Mouse (Mus musculus) C2C12 (cell line): ENCODE measurements around the gene Stk10. TPM values are rescaled to one million over a fixed set of nuclear protein-coding genes. Genes with fewer than 3 reads are reported as not detected.
"Not testable (repeated sequence)": the region's sequence is repeated elsewhere in the genome, so short reads cannot be mapped to it uniquely, and the experiment has no call there.

Experiments used
- H3K27me3 ChIP-seq: one replicate; pipeline ENCODE4 v1.6.1; 2011; ENCODE audit not compliant: control insufficient read depth, insufficient read depth, insufficient read length
- H3K36me3 ChIP-seq: one replicate; pipeline ENCODE4 v1.6.1; 2011; ENCODE audit not compliant: control insufficient read depth, insufficient read depth
- H3K4me3 ChIP-seq: one replicate; pipeline ENCODE4 v1.5.1; 2011; ENCODE audit warnings: mild to moderate bottlenecking, control low read depth; ENCODE audit not compliant: poor library complexity, insufficient read depth, severe bottlenecking
- H3K79me2 ChIP-seq: one replicate; pipeline ENCODE4 v1.6.1; 2011; ENCODE audit not compliant: control insufficient read depth, insufficient read depth
- H3K79me3 ChIP-seq: one replicate; pipeline ENCODE4 v1.6.1; 2011; ENCODE audit warnings: low read depth, control low read depth
- H3ac ChIP-seq: one replicate; pipeline ENCODE3; 2011; ENCODE audit warnings: low read depth; ENCODE audit not compliant: control insufficient read depth, insufficient read length
- CEBPB ChIP-seq: IDR thresholded peaks from one replicate; pipeline ENCODE4 v1.6.1; 2011; ENCODE audit warnings: low read depth, mild to moderate bottlenecking, control low read depth, moderate library complexity
- CTCF ChIP-seq: IDR thresholded peaks from one replicate; pipeline ENCODE4 v1.5.1; 2011; ENCODE audit not compliant: control insufficient read depth, insufficient read depth, insufficient read length
- FOSL1 ChIP-seq: IDR thresholded peaks from one replicate; pipeline ENCODE4 v1.8.0; 2011; ENCODE audit warnings: mild to moderate bottlenecking, low read length; ENCODE audit not compliant: poor library complexity, insufficient read depth, severe bottlenecking
- MAX ChIP-seq: IDR thresholded peaks from one replicate; pipeline ENCODE4 v1.6.1; 2011; ENCODE audit warnings: mild to moderate bottlenecking, control low read depth
- MYOD1 ChIP-seq: IDR thresholded peaks from one replicate; pipeline ENCODE4 v1.6.1; 2011; ENCODE audit warnings: low read depth; ENCODE audit not compliant: control insufficient read depth, insufficient read length
- MYOG ChIP-seq: IDR thresholded peaks from one replicate; pipeline ENCODE4 v1.6.1; 2011; ENCODE audit not compliant: control insufficient read depth, insufficient read length; ENCODE audit errors: extremely low read depth
- USF1 ChIP-seq: IDR thresholded peaks from one replicate; pipeline ENCODE4 v1.6.1; 2011; ENCODE audit warnings: low read depth, mild to moderate bottlenecking, control low read depth, moderate library complexity
- polyA plus RNA-seq: library from polyadenylated mRNA; unstranded; fragments of >200 nt; fragmentation: generic; extraction: Trizol; gene quantifications from one replicate; pipeline ENCODE4 v1.2.1, GENCODE M21; 2012; ENCODE audit warnings: missing spikeins

The Stk10 gene
- polyA plus RNA-seq, 1 experiment = 8.2 TPM

DNA sequence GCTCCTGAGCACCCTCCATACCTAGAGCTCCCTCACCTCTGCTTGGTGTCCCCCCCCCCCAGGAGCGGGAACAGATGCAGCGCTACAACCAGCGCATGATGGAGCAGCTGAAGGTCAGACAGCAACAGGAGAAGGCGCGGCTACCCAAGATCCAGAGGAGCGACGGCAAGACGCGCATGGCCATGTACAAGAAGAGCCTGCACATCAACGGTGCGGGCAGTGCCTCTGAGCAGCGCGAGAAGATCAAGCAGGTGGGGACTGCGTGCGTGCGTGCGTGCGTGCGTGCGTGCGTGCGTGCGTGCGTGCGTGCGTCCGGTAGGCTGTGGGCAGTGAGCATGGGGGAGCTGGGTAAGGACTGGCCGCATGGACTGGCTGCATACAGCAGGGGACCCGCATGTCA, 81.4 kb downstream of the Stk10 start:
- TF ChIP-seq MAX = no peak
- no peak for TF ChIP-seq FOSL1
- no peak for TF ChIP-seq CTCF
- TF ChIP-seq CEBPB = no peak
- TF ChIP-seq USF1 = no peak
- no peak for TF ChIP-seq MYOD1
- TF ChIP-seq MYOG = no peak
- Histone ChIP-seq H3K4me3 (no peak overlapping the region), H3K79me3 (no peaks in the 10 kb centered on the region)

DNA sequence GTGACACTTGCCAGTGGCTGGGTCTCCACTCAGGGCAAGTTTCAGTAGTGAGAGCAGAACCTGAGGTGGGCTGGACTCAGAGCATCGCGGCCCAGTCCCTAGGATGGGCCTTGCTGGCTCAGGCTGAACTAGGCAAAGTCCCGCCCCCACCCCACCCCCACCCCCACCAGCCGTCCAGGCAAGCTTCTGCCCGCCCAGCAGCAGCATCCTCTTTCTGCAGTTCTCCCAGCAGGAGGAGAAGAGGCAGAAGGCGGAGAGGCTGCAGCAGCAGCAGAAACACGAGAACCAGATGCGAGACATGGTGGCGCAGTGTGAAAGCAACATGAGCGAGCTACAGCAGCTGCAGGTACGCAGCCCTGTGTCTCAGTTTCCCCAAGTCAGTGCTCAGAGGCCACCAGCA, 82.5 kb downstream of the Stk10 start:
- Histone ChIP-seq H3K4me3 (no peak overlapping the region), H3K79me3 (no peaks in the 10 kb centered on the region), H3ac (no peak overlapping the region), H3K79me2 (no peaks in the 10 kb centered on the region), H3K36me3 (peaks cover 59% of the 10 kb centered on the region), H3K27me3 (no peaks in the 10 kb centered on the region)
- TF ChIP-seq CEBPB = no peak
- TF ChIP-seq CTCF = no peak
- TF ChIP-seq MYOG = no peak
- TF ChIP-seq MAX = no peak
- no peak for TF ChIP-seq FOSL1
- no peak for TF ChIP-seq USF1
- TF ChIP-seq MYOD1 = no peak

More for the DNA sequence above, 81.4 kb downstream of the Stk10 start:
- no peaks in the 10 kb centered on the region for H3K79me2 ChIP-seq
- no peak overlapping the region for H3ac ChIP-seq
- H3K27me3 ChIP-seq = no peaks in the 10 kb centered on the region
- H3K36me3 ChIP-seq = peaks cover 54% of the 10 kb centered on the region

DNA sequence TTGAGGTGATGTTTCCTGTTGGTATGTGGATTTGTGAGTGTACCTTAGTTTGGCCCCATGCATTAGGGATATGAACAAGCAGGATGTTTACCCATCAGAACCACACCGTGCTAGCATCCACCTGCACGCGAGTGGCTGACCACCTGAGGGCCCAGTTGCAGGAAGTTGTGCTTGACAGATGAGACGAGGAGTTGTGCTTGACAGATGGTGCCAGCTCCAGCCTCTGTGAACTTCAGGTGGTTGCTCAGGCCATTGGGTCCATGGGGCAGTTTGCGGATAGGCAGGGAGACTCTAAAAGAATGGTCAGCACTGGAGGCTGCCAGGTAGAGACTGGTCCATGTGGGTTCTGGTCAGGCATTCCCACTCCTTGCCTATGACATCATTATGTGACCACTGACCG, 83.0 kb downstream of the Stk10 start:
- H3ac ChIP-seq = no peak overlapping the region
- H3K79me3 ChIP-seq = no peaks in the 10 kb centered on the region
- no peak overlapping the region for H3K4me3 ChIP-seq
- TF ChIP-seq CEBPB (no peak), FOSL1 (no peak), MYOD1 (no peak), CTCF (no peak), MYOG (no peak), MAX (no peak), USF1 (no peak)
- peaks cover 58% of the 10 kb centered on the region for H3K36me3 ChIP-seq
- no peaks in the 10 kb centered on the region for H3K27me3 ChIP-seq
- H3K79me2 ChIP-seq = no peaks in the 10 kb centered on the region

DNA sequence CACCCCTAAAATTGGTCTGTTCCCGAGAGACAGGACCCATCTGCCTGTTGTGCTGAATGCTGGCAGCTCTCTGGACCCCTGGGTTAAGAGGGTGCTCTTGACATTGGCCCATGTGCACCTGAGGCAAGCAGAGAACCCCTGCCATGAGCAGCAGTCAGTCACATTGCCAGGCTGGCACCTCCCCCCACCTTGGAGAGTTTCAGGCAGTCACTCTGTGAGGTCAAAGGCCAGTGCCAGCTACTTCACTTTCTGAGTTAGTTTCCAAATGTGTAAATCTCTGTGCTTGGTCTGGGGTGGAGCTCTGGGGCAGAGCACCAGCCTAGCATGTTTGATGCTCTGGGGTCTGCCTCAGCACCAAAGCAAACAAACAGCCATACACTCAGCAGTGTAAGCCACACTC, 84.9 kb downstream of the Stk10 start:
- TF ChIP-seq FOSL1 = no peak
- no peak for TF ChIP-seq MYOD1
- no peak for TF ChIP-seq MYOG
- TF ChIP-seq USF1 = no peak
- no peak for TF ChIP-seq CEBPB
- no peak for TF ChIP-seq MAX
- TF ChIP-seq CTCF = no peak

DNA sequence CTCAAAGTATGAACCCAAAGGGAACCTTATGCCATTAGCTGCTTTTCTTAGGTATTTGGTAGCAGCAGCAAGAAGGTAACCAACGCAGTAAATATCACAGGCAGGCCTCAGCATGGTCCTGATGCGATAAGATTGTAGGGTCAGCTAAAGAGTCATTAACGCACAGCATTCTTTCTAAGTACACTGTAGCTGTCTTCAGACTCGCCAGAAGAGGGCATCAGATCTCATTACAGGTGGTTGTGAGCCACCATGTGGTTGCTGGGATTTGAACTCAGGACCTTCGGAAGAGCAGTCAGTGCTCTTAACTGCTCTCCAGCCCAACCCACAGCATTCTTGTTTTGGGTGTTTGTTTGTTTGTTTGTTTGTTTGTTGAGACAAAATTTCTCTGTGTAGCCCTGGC, 85.5 kb downstream of the Stk10 start:
- not testable (repeated sequence) for H3ac ChIP-seq, H3K79me2 ChIP-seq, H3K27me3 ChIP-seq, H3K79me3 ChIP-seq, H3K4me3 ChIP-seq
- H3K36me3 ChIP-seq = peaks cover 55% of the 10 kb centered on the region

More for the DNA sequence above, 84.9 kb downstream of the Stk10 start:
- no peaks in the 10 kb centered on the region for H3K27me3 ChIP-seq
- H3K79me3 ChIP-seq = no peaks in the 10 kb centered on the region
- peaks cover 57% of the 10 kb centered on the region for H3K36me3 ChIP-seq
- no peak overlapping the region for H3K4me3 ChIP-seq
- no peak overlapping the region for H3ac ChIP-seq
- no peaks in the 10 kb centered on the region for H3K79me2 ChIP-seq

DNA sequence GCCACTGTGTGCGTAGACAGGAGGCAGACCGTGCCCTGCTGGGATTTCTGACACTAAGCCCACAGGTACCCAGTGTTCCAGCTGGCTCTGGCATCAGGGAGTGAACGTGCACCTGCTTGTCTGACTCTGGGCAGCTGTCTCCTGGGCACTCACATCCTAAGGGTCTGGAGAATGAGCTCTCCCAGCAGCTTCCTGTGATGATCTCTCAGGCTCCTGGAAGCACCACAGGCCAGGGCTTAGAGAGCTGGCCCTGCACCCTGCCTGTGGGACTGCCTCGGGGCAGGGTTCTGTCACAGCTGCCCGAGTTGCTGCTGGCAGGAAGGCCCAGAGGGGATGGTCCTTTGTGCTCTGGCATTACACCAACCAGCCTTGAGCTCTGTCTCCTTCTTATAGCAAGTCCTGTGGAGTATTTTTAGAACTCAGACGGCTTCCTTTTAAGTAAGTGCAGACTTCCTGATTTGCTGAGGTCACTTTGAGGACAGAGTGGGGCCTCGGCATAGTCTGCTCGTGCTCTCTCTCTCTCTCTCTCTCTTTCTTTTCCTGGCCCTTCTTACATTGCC, 86.2 kb downstream of the Stk10 start:
- Histone ChIP-seq H3K27me3 (no peaks in the 10 kb centered on the region), H3K79me2 (no peaks in the 10 kb centered on the region), H3K36me3 (peaks cover 54% of the 10 kb centered on the region), H3ac (no peak overlapping the region), H3K4me3 (no peak overlapping the region), H3K79me3 (no peaks in the 10 kb centered on the region)
- no peak for TF ChIP-seq CTCF
